Mouse (Mus musculus): ENCODE data around the gene Camk2g.

DNA sequence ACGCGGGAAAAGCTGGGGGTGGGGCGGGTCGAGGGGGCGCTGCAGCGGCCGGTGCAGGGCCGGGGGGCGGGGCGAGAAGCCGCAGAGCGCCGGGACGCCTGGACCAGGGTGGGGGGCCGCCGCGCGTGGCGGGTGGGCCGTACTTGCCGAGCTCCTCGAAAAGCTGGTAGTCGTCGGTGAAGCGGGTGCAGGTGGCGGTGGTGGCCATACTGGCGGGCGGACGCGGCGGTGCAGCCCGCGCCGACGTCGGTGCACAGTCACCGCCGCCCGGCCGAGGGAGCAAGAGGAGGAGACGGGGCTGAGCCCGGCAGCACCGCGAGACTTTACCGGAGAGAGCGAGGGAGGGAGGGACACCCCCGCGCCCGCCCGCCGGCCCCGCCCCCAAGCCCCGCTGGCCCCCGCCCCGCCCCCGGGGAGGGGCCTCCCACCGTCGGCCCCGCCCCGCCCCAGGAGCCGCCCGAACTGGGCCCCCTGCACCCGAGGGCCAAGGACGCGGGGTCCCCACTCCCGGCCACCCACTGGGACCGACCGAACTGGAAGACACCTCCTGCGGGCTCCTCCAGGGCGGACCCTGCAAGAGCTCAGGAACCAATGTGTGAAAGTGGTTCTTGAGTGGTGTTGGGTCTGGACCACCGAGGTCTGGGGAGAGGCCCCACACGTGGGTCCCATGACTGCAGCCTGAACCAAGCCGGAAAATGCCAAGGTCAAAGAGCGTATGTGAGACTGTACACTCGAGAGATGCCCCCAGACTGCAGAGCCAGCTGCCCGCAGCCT is at the start of gene Camk2g:
- TF ChIP-seq EP300 (IDR thresholded peaks at IDR 0.05; ENCODE audit: insufficient read depth, low read depth, low read length) (no peak), CTCF (IDR thresholded peaks at IDR 0.05; ENCODE audit: low read depth, low read length) (no peak), POLR2A (IDR thresholded peaks at IDR 0.05; ENCODE audit: insufficient read depth, low read length) (no peak)
